Mouse (Mus musculus): ENCODE measurements around the gene Itgav.

GRCm38 (mm10) chr2:83723346-83723745, 851 bp upstream of the Itgav start:
- TF ChIP-seq E2F4 (IDR thresholded peaks at IDR 0.05; ENCODE audit: borderline replicate concordance, low read depth, low read length) (no peak), POLR2A (IDR thresholded peaks at IDR 0.05; ENCODE audit: control insufficient read depth in 1 of 2, insufficient read depth in 1 of 2, low read depth in 1 of 2, low read length in 2 of 2, poor library complexity in 1 of 2) (no peak)
